Mouse (Mus musculus) cerebellum, adult 2 months (tissue): Measurements from ENCODE around the gene Dnal4. TPM values are rescaled to one million over a fixed set of nuclear protein-coding genes. Genes with fewer than 3 reads are reported as not detected.

Experiments
- DNase-seq, 2 experiments: peaks; one replicate each; pipeline ENCODE4 v3.0.0; 2021
- H3K27ac ChIP-seq: fragments of 200-500 bp; 2 replicates; pipeline ENCODE4 v1.5.1; 2012; ENCODE audit warnings: low read length, control low read depth, inconsistent platforms; ENCODE audit not compliant: insufficient read depth
- H3K27me3 ChIP-seq: fragments of 200-500 bp; 2 replicates; pipeline ENCODE4 v1.6.1; 2012; ENCODE audit warnings: inconsistent platforms, mild to moderate bottlenecking, low read length, moderate library complexity; ENCODE audit not compliant: control insufficient read depth, insufficient read depth
- H3K4me1 ChIP-seq: fragments of 200-500 bp; 2 replicates; pipeline ENCODE4 v1.6.1; 2011; ENCODE audit warnings: low read length; ENCODE audit not compliant: control insufficient read depth, insufficient read depth
- H3K4me3 ChIP-seq: fragments of 200-500 bp; replicated peaks from 2 replicates; pipeline ENCODE3; 2011; ENCODE audit warnings: mild to moderate bottlenecking, low read depth, low read length, control low read depth; ENCODE audit not compliant: insufficient read depth
- CTCF ChIP-seq: fragments of 200-500 bp; IDR thresholded peaks from 2 replicates; pipeline ENCODE4 v1.5.1; 2011; ENCODE audit warnings: low read depth, mild to moderate bottlenecking, control low read depth, low read length, moderate library complexity, borderline replicate concordance; ENCODE audit not compliant: insufficient read depth
- POLR2A ChIP-seq: fragments of 200-500 bp; IDR thresholded peaks from 2 replicates; pipeline ENCODE4 v1.6.1; 2011; ENCODE audit warnings: low read length, control low read depth, borderline replicate concordance; ENCODE audit not compliant: insufficient read depth
- WGBS: fragments of 180-500 bp; shearing (Covaris S2); methylation state at CpG from one replicate; pipeline ENCODE4 v1.1.7; 2018; 5-methylcytosine and 5-hydroxymethylcytosine counted together
- polyA plus RNA-seq: library from polyadenylated mRNA; depleted of rRNA; stranded (reverse); fragments of >200 nt; gene quantifications from 2 replicates; pipeline ENCODE4 v1.2.3, GENCODE M21; 2012

Gene Dnal4
- polyA plus RNA-seq, 1 experiment, result 55.1 TPM

DNA sequence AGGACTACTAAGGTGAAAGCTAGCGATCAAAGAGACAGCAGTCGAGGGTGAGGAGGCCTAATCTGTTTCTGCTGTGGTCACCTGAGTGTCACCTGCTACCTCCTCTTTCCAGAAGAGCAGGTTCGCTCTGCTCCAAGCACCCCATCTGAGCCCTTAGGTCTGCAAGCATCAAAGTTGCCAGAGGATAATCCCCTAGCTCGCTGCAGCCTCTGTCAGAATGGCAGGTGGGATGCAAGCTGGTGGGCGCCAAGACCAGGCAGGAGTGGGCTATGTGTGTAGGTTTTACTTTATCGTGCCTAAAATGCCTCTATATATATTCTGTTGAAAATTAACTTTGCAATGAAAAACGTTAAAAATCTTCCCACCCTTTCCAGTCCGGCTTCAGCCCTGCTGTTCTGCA is 27.6 kb upstream of the Dnal4 start:
- TF ChIP-seq POLR2A (no peak), CTCF (no peak)
- Histone ChIP-seq H3K4me3 (peak overlapping the region; percentile 68), H3K27me3 (no peaks in the 10 kb centered on the region), H3K27ac (0 out of 2 replicates have a peak overlapping the region, but pooled peaks have one; percentile 82), H3K4me1 (peaks cover 39% of the 10 kb centered on the region)
- WGBS, result 47% methylated on average over 8 of the region's 8 CpGs
- no peak for DNase-seq

DNA sequence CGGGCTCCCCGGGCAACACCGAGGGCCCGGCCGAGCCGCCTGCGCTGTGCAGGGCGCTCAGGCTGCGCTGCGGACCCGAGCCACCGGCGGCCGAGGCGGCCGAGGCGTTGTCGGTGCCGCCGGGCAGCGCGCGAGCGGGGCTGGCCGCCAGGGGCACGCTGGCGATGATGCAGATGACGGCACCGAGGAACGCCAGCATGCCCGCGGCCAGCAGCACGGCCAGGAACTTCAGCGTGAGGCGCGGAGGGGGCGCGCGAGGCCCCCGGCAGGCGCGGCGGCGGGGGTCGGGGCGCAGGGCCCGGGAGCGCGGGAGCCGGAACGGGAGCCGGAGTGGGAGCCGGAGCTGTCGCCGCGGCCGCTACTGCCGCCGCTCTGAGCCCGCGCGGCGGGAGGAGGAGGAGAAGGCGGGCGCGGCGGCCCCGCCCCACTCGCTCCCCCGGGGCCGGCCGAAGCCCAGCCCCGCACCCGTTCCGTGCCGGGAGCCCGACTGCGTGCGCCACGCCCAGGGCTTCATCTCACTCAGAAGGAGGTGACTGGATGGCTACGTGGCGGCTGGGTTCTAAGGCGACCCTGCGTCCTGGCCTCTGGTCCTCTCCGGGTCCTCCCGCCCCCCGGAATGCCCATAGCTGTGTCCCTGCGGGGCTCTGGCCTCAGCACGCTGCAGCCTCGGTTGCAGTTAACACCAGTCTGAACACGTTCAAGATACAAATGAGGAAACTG is 26.9 kb upstream of the Dnal4 start, which contains the start of gene Nptxr:
Nptxr (minus strand) TSS at position 415 of the 720 bp plus-strand sequence.
- TF ChIP-seq CTCF, result no peak
- peak; percentile 79 for TF ChIP-seq POLR2A
- Histone ChIP-seq H3K27me3 (no peaks in the 10 kb centered on the region), H3K4me1 (peaks cover 36% of the 10 kb centered on the region), H3K4me3 (peak within 1 kb of the TSS; percentile 68), H3K27ac (peak within 1 kb of the TSS; percentile 82)
- 1% methylated on average over 67 of the region's 91 CpGs for WGBS
- peak; percentile 79 to 81 for DNase-seq

GRCm38 (mm10) chr15:79803533-79804351 is 26.1 kb upstream of the Dnal4 start:
- Histone ChIP-seq H3K4me1 (peaks cover 31% of the 10 kb centered on the region), H3K4me3 (peak overlapping the region; percentile 68), H3K27ac (peak overlapping the region; percentile 82), H3K27me3 (no peaks in the 10 kb centered on the region)
- 1% methylated on average over 81 of the region's 81 CpGs for WGBS
- DNase-seq, result peak; percentile 50 to 63
- no peak for TF ChIP-seq POLR2A
- no peak for TF ChIP-seq CTCF

DNA sequence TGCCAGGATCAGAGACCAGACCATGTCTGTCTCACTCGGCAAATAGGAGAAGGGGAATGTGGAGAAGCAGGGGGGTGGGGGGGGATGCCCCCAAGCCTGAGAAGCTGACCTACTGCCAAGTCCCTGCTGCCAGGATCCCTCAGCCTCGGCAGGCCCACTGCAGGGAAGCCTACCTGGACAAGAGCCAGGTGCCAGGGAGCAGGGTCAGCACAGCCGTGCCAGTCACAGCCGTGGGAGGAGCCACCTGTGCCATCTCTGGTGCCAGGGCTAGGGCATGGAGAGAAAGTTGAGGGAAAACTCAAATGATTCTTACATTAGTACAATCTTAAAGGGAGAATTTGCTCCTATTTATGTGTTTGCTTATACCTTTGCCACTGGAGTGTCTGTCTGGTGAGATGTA is 24.7 kb upstream of the Dnal4 start:
- DNase-seq, result peak; percentile 81 to 86
- TF ChIP-seq CTCF (no peak), POLR2A (no peak)
- H3K27me3 ChIP-seq, result no peaks in the 10 kb centered on the region
- 10% methylated on average over 4 of the region's 4 CpGs for WGBS
- H3K4me3 ChIP-seq, result peak overlapping the region; percentile 21
- H3K27ac ChIP-seq, result peak overlapping the region; percentile 2
- peaks cover 41% of the 10 kb centered on the region for H3K4me1 ChIP-seq

GRCm38 (mm10) chr15:79801646-79802045 is 24.0 kb upstream of the Dnal4 start:
- peak overlapping the region; percentile 2; the same call in 1 of the 2 replicates for H3K27ac ChIP-seq
- TF ChIP-seq POLR2A, result no peak
- no peak for TF ChIP-seq CTCF
- H3K27me3 ChIP-seq, result no peaks in the 10 kb centered on the region
- no peak for DNase-seq
- peaks cover 48% of the 10 kb centered on the region for H3K4me1 ChIP-seq
- WGBS, result 36% methylated on average over 2 of the region's 2 CpGs
- peak overlapping the region; percentile 21 for H3K4me3 ChIP-seq

GRCm38 (mm10) chr15:79800701-79801100 is 23.1 kb upstream of the Dnal4 start:
- 10% methylated on average over 11 of the region's 11 CpGs for WGBS
- H3K4me3 ChIP-seq, result peak overlapping the region; percentile 34
- no peak for TF ChIP-seq POLR2A

DNA sequence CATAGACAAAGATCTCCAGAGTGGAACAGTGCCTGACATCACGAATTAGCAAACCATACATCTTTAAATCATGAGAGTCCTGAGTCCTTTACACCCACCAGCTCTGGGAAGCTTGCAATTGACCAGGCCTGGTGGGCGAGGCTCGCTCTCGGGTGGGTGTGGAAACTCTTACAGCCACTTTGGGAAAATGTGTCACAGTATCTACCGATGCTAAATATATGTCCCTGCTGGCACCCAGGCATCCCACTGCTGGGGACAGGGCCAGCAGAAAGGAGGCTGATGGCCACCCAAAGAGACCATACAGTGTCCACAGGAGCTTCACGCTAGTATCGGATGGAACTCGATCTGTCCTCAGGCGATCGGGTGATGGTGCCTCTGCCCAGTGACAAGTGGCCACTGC is 20.9 kb upstream of the Dnal4 start:
- 46% methylated on average over 10 of the region's 10 CpGs for WGBS
- peak in 1 of 2 experiments; percentile 26 for DNase-seq
- no peak overlapping the region for H3K4me3 ChIP-seq

More at GRCm38 (mm10) chr15:79800701-79801100, 23.1 kb upstream of the Dnal4 start:
- Histone ChIP-seq H3K27ac (no peak overlapping the region), H3K27me3 (no peaks in the 10 kb centered on the region), H3K4me1 (peaks cover 55% of the 10 kb centered on the region)
- peak; percentile 59 to 63 for DNase-seq

More for the DNA sequence above, 20.9 kb upstream of the Dnal4 start:
- Histone ChIP-seq H3K4me1 (peaks cover 70% of the 10 kb centered on the region), H3K27me3 (no peaks in the 10 kb centered on the region), H3K27ac (peak overlapping the region; percentile 36; the same call in 1 of the 2 replicates)
- no peak for TF ChIP-seq CTCF
- no peak for TF ChIP-seq POLR2A
